In the genomic region with DNA sequence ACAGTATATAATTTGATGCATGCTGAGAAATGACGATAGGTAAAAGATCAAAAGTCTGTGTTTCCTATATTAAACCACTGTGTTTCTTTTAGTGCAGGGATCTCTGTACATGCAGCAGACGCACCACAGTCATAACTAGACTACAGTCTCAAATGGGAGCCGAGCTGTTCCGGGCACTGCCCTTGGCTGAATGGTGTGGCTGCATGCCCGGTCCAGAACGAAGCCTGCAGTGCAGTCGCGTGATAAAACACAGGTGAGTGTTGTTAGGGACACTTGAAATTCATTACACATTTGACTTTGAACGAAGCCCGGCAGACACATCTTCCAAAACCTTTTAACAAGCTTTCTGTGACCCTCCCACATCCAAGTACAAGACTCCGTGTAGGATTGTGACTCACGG, we compare ENCODE assay signal across 21 mouse cellular contexts. TPM values are rescaled to one million over a fixed set of nuclear protein-coding genes. Genes with fewer than 3 reads are reported as not detected.
A peak's percentile ranks its signal among the peaks of the same experiment; 100 is the strongest.
DNase-seq lines count a peak whose midpoint lies in the region; ATAC-seq lines count a peak whose summit lies in the region.
"Had no signal": no experiment of that assay in that cellular context is flagged by ENCODE, and none has a peak within 500 bp of the region (broad histone marks: within the 10 kb centered on the region; RNA-seq: fewer than 3 reads in every experiment).

No protein-coding gene starts in this region.

- H3K27me3 ChIP-seq in heart, embryonic 11.5 days (ENCODE audit: control insufficient read depth, insufficient read depth, low read length) = no peaks in the 10 kb centered on the region
- H3K27me3 ChIP-seq: embryonic facial prominence, embryonic 13.5 days; forebrain, embryonic 15.5 days; kidney, embryonic 15.5 days had no signal

- no peak overlapping the region for H3K27ac ChIP-seq in heart, embryonic 11.5 days (ENCODE audit: low read depth, low read length)
- H3K27ac ChIP-seq: embryonic facial prominence, embryonic 13.5 days; forebrain, embryonic 15.5 days; kidney, embryonic 15.5 days; liver, embryonic 14.5 days; macrophage; midbrain, embryonic 10.5 days; stomach, postnatal 0 days had no signal

- peak; percentile 27 for DNase-seq in heart, adult 8-10 months (ENCODE audit: low spot score)
- DNase-seq in lung, postnatal 36 days = peak; percentile 15
- no peak for DNase-seq in lung, postnatal 10 days
- DNase-seq in cerebellum, adult 9-10 months = peak; percentile 65
- peak; percentile 21 for DNase-seq in heart, postnatal 4 days
- no peak for DNase-seq in MN1 (ENCODE audit: low spot score)
- DNase-seq in right cerebral cortex, postnatal 36 days (ENCODE audit: low spot score in 2 of 2) = no peak
- DNase-seq: adrenal gland, postnatal 36 days; B cell, adult 2 months; gastrocnemius, postnatal 36 days; kidney, postnatal 4 days had no signal

- H3K4me1 ChIP-seq in heart, embryonic 11.5 days (ENCODE audit: control insufficient read depth, insufficient read depth, low read length) = no peaks in the 10 kb centered on the region
- H3K4me1 ChIP-seq: forebrain, embryonic 15.5 days; kidney, embryonic 15.5 days; midbrain, embryonic 10.5 days had no signal

- ATAC-seq in heart, embryonic 11.5 days (replicated peaks; ENCODE audit: insufficient number of reproducible peaks, low FRiP score, low TSS enrichment) = no peak
- ATAC-seq: forebrain, embryonic 15.5 days; hindbrain, embryonic 16.5 days; intestine, embryonic 16.5 days had no signal

- H3K9me3 ChIP-seq in heart, embryonic 11.5 days (replicated peaks; ENCODE audit: control insufficient read depth, low read length) = no peaks in the 10 kb centered on the region
- H3K9me3 ChIP-seq: embryonic facial prominence, embryonic 13.5 days; forebrain, embryonic 15.5 days; kidney, embryonic 15.5 days had no signal

- no peaks in the 10 kb centered on the region for H3K36me3 ChIP-seq in heart, embryonic 11.5 days (ENCODE audit: control insufficient read depth, insufficient read depth, low read length)
- H3K36me3 ChIP-seq: embryonic facial prominence, embryonic 13.5 days; forebrain, embryonic 15.5 days; kidney, embryonic 15.5 days; midbrain, embryonic 10.5 days had no signal

- no peak overlapping the region for H3K9ac ChIP-seq in heart, embryonic 11.5 days (ENCODE audit: low read depth, low read length)
- H3K9ac ChIP-seq: embryonic facial prominence, embryonic 13.5 days; forebrain, embryonic 15.5 days; kidney, embryonic 15.5 days; liver, embryonic 14.5 days had no signal

- no peak overlapping the region for H3K4me3 ChIP-seq in heart, embryonic 11.5 days (ENCODE audit: low read depth, low read length)
- H3K4me3 ChIP-seq: embryonic facial prominence, embryonic 13.5 days; forebrain, embryonic 15.5 days; kidney, embryonic 15.5 days; midbrain, embryonic 10.5 days had no signal

- 83% methylated on average over 12 of the region's 12 CpGs for whole genome bisulfite sequencing in heart, embryonic 11.5 days (ENCODE audit: insufficient replicate concordance)

- H3K4me2 ChIP-seq in heart, embryonic 11.5 days = no peak overlapping the region
- H3K4me2 ChIP-seq: embryonic facial prominence, embryonic 13.5 days; forebrain, embryonic 15.5 days; kidney, embryonic 15.5 days had no signal

RNA-seq across cellular contexts. Expression of a gene that starts 46.6 kb away (rescaled TPM):
- total RNA-seq in heart, adult 8-10 months (2022) = 1 to 10 TPM; 1.2 to 1.8 (median 1.5) TPM
- polyA plus RNA-seq in heart, embryonic 11.5 days (2014; fragmentation: Nextera tagmentation; extraction: Ambion mirVana) = 2.5 and 2.9 TPM in 2 replicates
- 1 to 10 TPM; 3.0 to 3.1 TPM for total RNA-seq in heart, postnatal 4 days (2021)

Comparison
In these comparisons a context has a peak if more than half of its experiments do, and no peak if none do; other contexts are left out.
1. DNase-seq: peak in heart, adult 8-10 months (single experiment), lung, postnatal 36 days (single experiment), cerebellum, adult 9-10 months (single experiment) and heart, postnatal 4 days (single experiment); none in lung, postnatal 10 days (single experiment), MN1 (single experiment) and right cerebral cortex, postnatal 36 days (0 of 2).